Mouse (Mus musculus) myocyte (in vitro differentiated cells): ENCODE measurements around the gene Olfr1290.

Experiments used
- CEBPB ChIP-seq: IDR thresholded peaks from 2 replicates; pipeline ENCODE4 v1.6.1; 2011; ENCODE audit warnings: mild to moderate bottlenecking, moderate library complexity; ENCODE audit not compliant: poor library complexity, insufficient read depth, severe bottlenecking
- E2F4 ChIP-seq: IDR thresholded peaks from one replicate; pipeline ENCODE4 v1.6.1; 2011; ENCODE audit warnings: mild to moderate bottlenecking, control low read depth, moderate library complexity; ENCODE audit not compliant: insufficient read depth
- MYOD1 ChIP-seq, 3 experiments: IDR thresholded peaks; one replicate each; pipeline ENCODE4 v1.6.1; 2011; ENCODE audit warnings: control low read depth in 2 of 3, low read depth in 2 of 3, mild to moderate bottlenecking in 2 of 3, moderate library complexity in 1 of 3; ENCODE audit not compliant: insufficient read length in 2 of 3, control insufficient read depth in 1 of 3
- POLR2A ChIP-seq: IDR thresholded peaks from one replicate; pipeline ENCODE4 v1.6.1; 2011; ENCODE audit warnings: low read depth, mild to moderate bottlenecking, control low read depth, moderate library complexity; ENCODE audit not compliant: insufficient read length
- POLR2AphosphoS2 ChIP-seq: IDR thresholded peaks from one replicate; pipeline ENCODE4 v1.6.1; 2011; ENCODE audit warnings: low read depth, control low read depth; ENCODE audit not compliant: insufficient read length
- TCF12 ChIP-seq: IDR thresholded peaks from one replicate; pipeline ENCODE4 v1.6.1; 2011; ENCODE audit warnings: mild to moderate bottlenecking, control low read depth; ENCODE audit not compliant: poor library complexity, insufficient read depth, severe bottlenecking
- TCF3 ChIP-seq: IDR thresholded peaks from one replicate; pipeline ENCODE4 v1.6.1; 2011; ENCODE audit warnings: low read depth, control low read depth; ENCODE audit not compliant: insufficient read length

- no peak for TF ChIP-seq POLR2A
- no peak for TF ChIP-seq TCF12
- no peak for TF ChIP-seq CEBPB
- no peak for TF ChIP-seq E2F4
- no peak for TF ChIP-seq TCF3
- TF ChIP-seq MYOD1 (IDR thresholded peaks at IDR 0.05; ENCODE audit: control insufficient read depth in 1 of 3, insufficient read length in 2 of 3, low read depth in 2 of 3): no peak
- no peak for TF ChIP-seq POLR2AphosphoS2
Measured at GRCm38 (mm10) chr2:111540191-111540590, 46.6 kb upstream of the Olfr1290 start, which contains the start of gene Olfr1294.
